Mouse (Mus musculus) ES-Bruce4 (cell line): ENCODE results near the gene Bsn.

Experiments used
- CTCF ChIP-seq: IDR thresholded peaks from one replicate; pipeline ENCODE4 v1.8.1; 2011; ENCODE audit warnings: low read depth, low read length
- POLR2A ChIP-seq: IDR thresholded peaks from one replicate; pipeline ENCODE4 v1.8.1; 2011; ENCODE audit warnings: low read length; ENCODE audit not compliant: insufficient read depth

DNA sequence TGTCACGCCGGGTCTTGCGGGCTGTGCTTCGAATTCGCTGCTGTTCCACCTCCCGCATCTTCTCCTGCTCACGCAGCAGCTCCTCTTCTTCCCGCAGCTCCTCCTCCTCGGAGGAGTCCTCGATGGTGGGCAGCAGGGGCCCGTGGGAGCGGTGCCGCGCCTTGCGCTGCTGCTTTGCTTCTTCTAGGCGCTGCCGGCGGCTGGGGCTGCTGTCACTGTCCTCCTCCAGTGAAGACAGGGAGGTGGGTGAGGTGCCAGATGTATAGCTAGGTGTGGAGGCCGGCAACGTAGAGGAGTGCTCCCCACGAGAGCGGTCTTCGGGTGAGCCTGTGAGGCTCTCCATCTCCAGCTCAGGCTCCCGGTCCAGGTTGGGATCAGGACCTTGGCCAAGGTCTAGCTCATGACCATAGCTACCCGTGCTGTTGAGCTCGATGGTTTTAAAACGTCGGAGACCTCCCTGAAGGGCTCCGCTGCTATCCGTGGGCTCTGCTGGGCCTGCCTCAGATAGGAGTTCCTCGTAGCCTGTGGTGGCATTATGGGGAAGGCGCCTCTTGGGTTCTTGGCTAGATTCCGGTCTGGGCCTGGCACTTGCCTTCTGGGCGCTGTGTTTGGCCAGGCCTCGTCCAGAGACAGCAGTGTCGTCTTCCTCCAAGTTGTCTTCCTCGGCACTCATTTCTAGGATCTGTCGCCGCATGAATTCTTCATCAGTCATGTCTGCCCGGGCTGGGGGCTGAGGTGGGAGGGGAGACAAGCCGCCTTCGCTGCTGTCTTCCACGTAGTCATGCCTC is 74.7 kb downstream of the Bsn start:
- TF ChIP-seq POLR2A (no peak), CTCF (no peak)
